Mouse (Mus musculus) G1E-ER4 (cell line): ENCODE data around the gene Mthfd1. TPM values are rescaled to one million over a fixed set of nuclear protein-coding genes. Genes with fewer than 3 reads are reported as not detected.

Source experiments
- GATA1 ChIP-seq: IDR thresholded peaks from one replicate; pipeline ENCODE4 v1.8.0; 2012; ENCODE audit warnings: low read length, inconsistent platforms
- polyA plus RNA-seq: library from polyadenylated mRNA; stranded (reverse); fragments of >175 nt; gene quantifications from 2 replicates; pipeline ENCODE4 v1.2.3, GENCODE M21; 2012

Mthfd1 gene
- polyA plus RNA-seq, 1 experiment, result 283 TPM

- no peak for TF ChIP-seq GATA1
Observed at GRCm38 (mm10) chr12:76256114-76256843, 1.2 kb downstream of the Mthfd1 start.

GRCm38 (mm10) chr12:76260673-76261072 lies 5.6 kb downstream of the Mthfd1 start:
- TF ChIP-seq GATA1, result no peak

DNA sequence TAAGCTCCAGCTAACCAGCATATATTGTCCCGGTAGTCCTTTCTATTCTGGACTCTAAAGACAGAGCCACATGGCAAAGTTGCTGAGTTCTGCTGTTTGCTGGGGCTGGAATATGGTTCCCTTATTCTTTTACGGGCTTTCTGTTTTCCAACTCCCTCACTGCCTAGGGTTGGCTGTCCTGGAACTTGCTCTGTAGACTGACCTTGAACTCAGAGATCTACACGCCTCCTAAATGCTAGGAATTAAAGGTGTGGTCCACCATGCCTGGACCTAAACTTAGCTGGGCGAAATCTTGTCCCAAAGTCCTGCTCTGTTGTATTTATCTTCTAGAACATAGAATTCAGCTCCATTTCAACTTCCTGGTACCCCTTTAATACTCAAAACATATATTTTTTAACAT lies 6.5 kb downstream of the Mthfd1 start:
- no peak for TF ChIP-seq GATA1

DNA sequence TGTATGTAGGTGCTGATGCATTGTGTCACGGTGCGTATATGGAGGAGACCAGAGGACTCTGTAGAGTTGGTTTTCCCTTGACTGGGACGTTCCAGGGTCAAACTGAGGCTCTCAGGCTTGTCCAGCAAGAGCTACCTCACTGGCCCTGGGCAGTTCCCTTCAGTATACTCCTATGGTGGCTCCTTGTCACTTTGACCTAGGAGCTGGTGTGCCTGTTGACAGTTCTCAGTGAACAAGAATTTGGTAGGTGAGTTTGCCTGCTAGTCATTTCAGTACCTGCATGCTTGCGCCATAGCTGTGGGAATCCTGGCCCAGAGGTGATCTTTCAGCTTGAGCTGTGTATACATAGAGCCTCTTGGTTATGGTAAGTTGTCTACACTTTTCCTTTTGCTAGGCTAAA lies 7.8 kb downstream of the Mthfd1 start:
- TF ChIP-seq GATA1, result no peak

GRCm38 (mm10) chr12:76263876-76264275 lies 8.8 kb downstream of the Mthfd1 start:
- no peak for TF ChIP-seq GATA1

- no peak for TF ChIP-seq GATA1
Observed at GRCm38 (mm10) chr12:76264325-76264965, 9.3 kb downstream of the Mthfd1 start.

DNA sequence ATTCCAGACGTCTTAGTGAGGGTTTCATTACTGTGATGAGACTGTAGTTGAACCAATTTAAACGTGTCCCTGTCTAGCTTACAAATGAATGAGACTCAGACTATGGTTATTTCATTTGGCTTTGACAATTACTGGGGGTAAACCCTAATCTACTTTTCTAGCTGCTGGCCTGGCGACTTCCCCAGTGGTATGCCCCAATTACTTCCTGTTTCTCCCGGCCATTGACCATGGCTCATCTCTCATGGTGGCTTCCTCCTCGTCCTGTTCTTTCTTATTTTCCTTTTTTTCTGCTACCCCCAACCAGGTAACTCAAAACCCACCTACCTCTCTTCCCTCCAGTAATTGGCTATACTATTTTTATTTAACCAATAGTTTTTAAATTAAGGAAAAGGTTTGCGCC lies 9.9 kb downstream of the Mthfd1 start:
- no peak for TF ChIP-seq GATA1

DNA sequence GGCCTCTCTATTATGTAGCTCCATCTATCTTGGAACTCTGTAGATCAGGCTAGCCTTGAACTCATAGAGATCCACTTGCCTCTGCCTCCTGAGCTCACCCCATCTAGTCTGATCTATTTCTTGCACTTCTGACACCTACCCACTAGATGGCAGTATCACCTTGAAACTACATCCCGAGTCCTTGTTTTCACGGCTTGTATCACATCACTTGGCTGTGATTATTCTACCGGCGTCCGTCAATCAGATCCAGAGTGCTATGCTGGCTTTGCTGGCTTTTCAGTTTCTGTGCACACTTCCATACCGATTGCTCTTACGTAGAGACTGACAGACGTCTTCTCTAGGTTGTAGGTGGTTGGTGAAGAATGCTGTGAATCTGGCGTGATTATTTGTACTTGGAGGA lies 11.8 kb downstream of the Mthfd1 start:
- TF ChIP-seq GATA1, result no peak

DNA sequence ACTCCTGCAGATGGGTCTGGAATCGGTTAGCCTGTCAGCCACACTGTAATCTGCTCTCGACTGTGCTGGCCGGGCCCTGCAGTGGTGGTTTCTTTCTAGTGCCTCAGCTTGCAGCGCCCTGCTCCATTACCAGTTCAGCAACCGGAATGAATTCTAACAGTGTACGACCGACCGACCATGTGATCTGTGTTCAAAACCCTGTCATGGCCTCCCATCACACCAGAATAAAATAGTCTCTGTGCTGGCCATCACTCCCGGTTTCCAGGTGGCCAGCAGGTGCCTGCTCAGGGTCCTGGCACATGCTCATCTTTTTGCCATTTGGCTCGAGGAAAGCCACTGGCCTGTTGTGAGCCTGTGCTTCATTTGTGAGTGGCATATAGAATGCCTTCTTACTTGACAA lies 13.6 kb downstream of the Mthfd1 start:
- no peak for TF ChIP-seq GATA1

GRCm38 (mm10) chr12:76269196-76269595 lies 14.1 kb downstream of the Mthfd1 start:
- TF ChIP-seq GATA1, result no peak

- TF ChIP-seq GATA1, result no peak
Observed at GRCm38 (mm10) chr12:76271516-76271915, 16.4 kb downstream of the Mthfd1 start.

DNA sequence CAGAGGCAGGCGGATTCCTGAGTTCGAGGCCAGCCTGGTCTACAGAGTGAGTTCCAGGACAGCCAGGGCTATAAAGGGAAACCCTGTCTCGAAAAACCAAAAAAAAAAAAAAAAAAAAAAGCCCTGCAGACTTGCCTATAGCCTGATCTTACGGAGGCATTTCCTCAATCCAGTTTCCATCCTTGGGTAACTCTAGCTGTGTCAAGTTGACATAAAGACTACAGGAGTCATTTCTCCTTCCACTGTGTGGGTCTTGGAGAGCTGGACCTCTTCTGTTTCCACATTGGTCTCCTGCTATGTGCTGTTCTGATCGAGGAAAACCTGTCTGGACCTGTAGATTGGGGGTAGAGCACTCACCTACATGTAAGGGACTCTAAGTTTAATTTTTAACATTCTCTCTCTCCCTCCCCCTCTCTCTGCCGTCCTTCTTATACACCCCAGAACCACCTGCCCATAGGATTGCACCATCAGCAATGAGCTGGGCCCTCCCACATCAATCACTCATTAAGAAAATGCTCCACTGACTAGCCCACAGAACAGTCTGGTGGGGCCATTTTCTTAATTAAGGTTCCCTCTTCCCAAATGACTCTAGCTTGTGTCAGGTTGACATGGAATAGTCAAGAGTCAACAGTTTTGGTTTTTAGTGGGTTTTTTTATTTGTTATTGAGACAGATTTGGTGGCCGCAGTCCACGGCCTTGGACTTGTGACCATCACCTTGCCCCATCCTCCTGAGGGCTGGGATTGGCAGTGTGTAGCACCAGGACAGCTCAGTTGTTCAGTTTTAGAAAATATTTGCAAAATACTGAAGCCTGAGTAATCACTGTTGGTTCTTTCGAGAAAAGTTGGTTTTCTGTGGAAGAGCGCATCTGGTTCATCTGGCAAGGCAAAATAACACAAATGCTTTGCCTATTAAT lies 17.8 kb downstream of the Mthfd1 start:
- TF ChIP-seq GATA1, result no peak

GRCm38 (mm10) chr12:76278209-76278608 lies 23.1 kb downstream of the Mthfd1 start:
- TF ChIP-seq GATA1, result no peak

DNA sequence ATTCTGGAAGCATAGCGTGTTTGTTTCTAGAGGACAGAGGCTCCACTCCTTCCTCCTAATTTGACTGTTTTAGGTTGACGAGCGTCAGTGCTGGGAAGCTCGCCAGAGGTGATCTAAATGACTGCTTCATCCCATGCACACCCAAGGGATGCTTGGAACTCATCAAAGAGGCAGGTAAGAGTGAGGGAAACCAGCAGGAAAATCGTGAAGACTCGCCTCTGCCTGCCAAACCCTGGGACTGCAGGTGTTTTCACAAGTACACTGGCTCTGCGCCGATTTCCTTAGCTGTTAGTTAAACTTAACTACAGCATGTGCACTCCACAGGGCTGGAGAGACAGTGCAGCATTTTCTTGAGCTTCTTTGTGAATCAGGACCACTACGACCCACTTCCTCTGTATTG lies 25.5 kb downstream of the Mthfd1 start:
- TF ChIP-seq GATA1, result no peak

DNA sequence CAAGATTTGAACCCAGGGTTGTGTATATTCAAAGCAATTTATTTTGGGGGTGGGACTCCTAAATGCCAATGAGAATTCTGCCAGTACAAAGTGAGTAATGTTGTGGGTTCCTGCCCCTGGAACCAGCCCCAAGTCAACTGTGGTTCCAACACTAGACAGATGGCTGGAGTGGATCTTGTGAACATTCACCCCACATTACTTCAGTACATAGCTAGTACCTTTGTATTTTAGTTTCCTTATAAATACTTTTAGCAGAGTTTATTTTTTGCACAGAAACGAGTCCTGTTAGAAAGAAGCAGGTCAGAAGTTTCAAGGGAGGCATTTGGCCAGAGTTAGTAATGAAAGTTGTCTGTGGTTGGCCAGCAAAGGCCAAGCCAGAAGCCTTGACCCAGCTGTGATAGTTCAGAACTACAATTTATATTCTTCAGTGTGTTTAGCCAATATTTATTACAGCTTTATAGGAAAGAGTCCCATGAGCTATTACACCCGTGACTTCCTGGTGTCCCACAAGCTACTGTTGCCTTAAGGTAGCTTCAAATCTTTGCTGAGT lies 26.1 kb downstream of the Mthfd1 start:
- TF ChIP-seq GATA1, result no peak

- no peak for TF ChIP-seq GATA1
Observed at GRCm38 (mm10) chr12:76282132-76282531, 27.0 kb downstream of the Mthfd1 start.
